In genomic region chr10:26372940-26373931, GRCm38 (mm10) we compare ENCODE assay signal across 8 mouse cellular contexts. TPM values are rescaled to one million over a fixed set of nuclear protein-coding genes. Genes with fewer than 3 reads are reported as not detected.
DNase-seq lines count a peak whose midpoint lies in the region; ATAC-seq and TF ChIP-seq lines count a peak whose summit lies in the region.

No protein-coding gene starts in this region.

- TF ChIP-seq RAD21 in MEL (IDR thresholded peaks at IDR 0.05; ENCODE audit: low read depth, low read length): peak; percentile 61

- H3K4me2 ChIP-seq in lung, embryonic 14.5 days: peak overlapping the region; percentile 85

- peak overlapping the region; percentile 45 for H3K27ac ChIP-seq in MEL (ENCODE audit: control insufficient read depth, low read depth, low read length)
- H3K27ac ChIP-seq in cerebellum, adult 2 months (ENCODE audit: insufficient read depth, low read length): no peak overlapping the region
- H3K27ac ChIP-seq in lung, embryonic 14.5 days (ENCODE audit: low read depth): peak overlapping the region; percentile 97

- H3K4me3 ChIP-seq in MEL (ENCODE audit: control insufficient read depth in 1 of 2, insufficient read depth in 1 of 2, low read depth in 2 of 2, low read length in 2 of 2): peak overlapping the region; percentile 35 to 89
- H3K4me3 ChIP-seq in cerebellum, adult 2 months (replicated peaks; ENCODE audit: insufficient read depth, low read depth, low read length): peak overlapping the region; percentile 71
- peak overlapping the region; percentile 75 for H3K4me3 ChIP-seq in lung, embryonic 14.5 days (ENCODE audit: low read depth, low read length)

- no peak for TF ChIP-seq POLR2A in MEL (IDR thresholded peaks at IDR 0.05; ENCODE audit: control insufficient read depth in 1 of 2, insufficient read depth in 1 of 2, low read depth in 1 of 2, low read length in 2 of 2, poor library complexity in 1 of 2)
- TF ChIP-seq POLR2A in cerebellum, adult 2 months (IDR thresholded peaks at IDR 0.05; ENCODE audit: borderline replicate concordance, insufficient read depth, low read length): no peak

- peak; percentile 24 to 61 (median 31); a peak in 4 of 6 replicates for TF ChIP-seq CTCF in MEL (IDR thresholded peaks at IDR 0.05 in 2 of 3, conservative IDR thresholded peaks at IDR 0.05 in 1 of 3; ENCODE audit: control insufficient read depth in 1 of 3, insufficient read depth in 1 of 3, low read depth in 2 of 3, low read length in 3 of 3, poor library complexity in 1 of 3, severe bottlenecking in 1 of 3)
- TF ChIP-seq CTCF in cerebellum, adult 2 months (IDR thresholded peaks at IDR 0.05; ENCODE audit: borderline replicate concordance, insufficient read depth, low read depth, low read length): peak; percentile 58; the same call in 1 of the 2 replicates
- TF ChIP-seq CTCF in lung, embryonic 14.5 days (IDR thresholded peaks at IDR 0.05; ENCODE audit: low read depth): peak; percentile 77

- peak overlapping the region; percentile 80 for H3K9ac ChIP-seq in MEL (ENCODE audit: control insufficient read depth, low read depth, low read length, poor library complexity, severe bottlenecking)
- peak overlapping the region; percentile 93 for H3K9ac ChIP-seq in lung, embryonic 14.5 days

- H3K36me3 ChIP-seq in MEL (ENCODE audit: control insufficient read depth in 1 of 2, insufficient read depth in 2 of 2, low read length in 2 of 2): no peaks in the 10 kb centered on the region
- H3K36me3 ChIP-seq in lung, embryonic 14.5 days (ENCODE audit: insufficient read depth): 0 out of 2 replicates have a peak, but pooled peaks cover 3% of the 10 kb centered on the region

- DNase-seq in MEL (ENCODE audit: low read depth, low spot score): peak; percentile 82
- peak; percentile 70 to 73 for DNase-seq in cerebellum, adult 2 months
- peak; percentile 71 to 76 for DNase-seq in layer of hippocampus, adult 8-10 months (ENCODE audit: low spot score in 2 of 2)
- DNase-seq in lung, embryonic 14.5 days: peak; percentile 97
- peak; percentile 67 for DNase-seq in testis, postnatal 14 days (ENCODE audit: low spot score)

- peaks cover 7% of the 10 kb centered on the region; the same call in 1 of the 2 replicates for H3K79me2 ChIP-seq in MEL (ENCODE audit: control insufficient read depth, insufficient read depth, low read length, poor library complexity)

- under 1% methylated on average over 51 of the region's 51 CpGs for WGBS in cerebellum, adult 2 months
- WGBS in lung, embryonic 14.5 days: under 1% methylated on average over 51 of the region's 51 CpGs

- no peaks in the 10 kb centered on the region for H3K4me1 ChIP-seq in MEL (ENCODE audit: control insufficient read depth in 1 of 2, insufficient read depth in 2 of 2, low read length in 2 of 2)
- H3K4me1 ChIP-seq in cerebellum, adult 2 months (ENCODE audit: control insufficient read depth, insufficient read depth, low read length): no peaks in the 10 kb centered on the region
- no peaks in the 10 kb centered on the region for H3K4me1 ChIP-seq in lung, embryonic 14.5 days (ENCODE audit: insufficient read depth)

- H3K27me3 ChIP-seq in MEL (ENCODE audit: control insufficient read depth in 1 of 2, insufficient read depth in 2 of 2, low read length in 2 of 2): no peaks in the 10 kb centered on the region
- H3K27me3 ChIP-seq in cerebellum, adult 2 months (ENCODE audit: control insufficient read depth, insufficient read depth, low read length): no peaks in the 10 kb centered on the region
- no peaks in the 10 kb centered on the region for H3K27me3 ChIP-seq in lung, embryonic 14.5 days (ENCODE audit: insufficient read depth, low read length)

- H3K9me3 ChIP-seq in MEL (replicated peaks; ENCODE audit: insufficient read depth, low read length): no peaks in the 10 kb centered on the region
- no peaks in the 10 kb centered on the region for H3K9me3 ChIP-seq in lung, embryonic 14.5 days (ENCODE audit: low read depth, low read length)

- no peak for TF ChIP-seq EP300 in MEL (IDR thresholded peaks at IDR 0.05; ENCODE audit: low read depth in 1 of 2, low read length in 2 of 2)

- ATAC-seq in frontal cortex, adult (ENCODE audit: low TSS enrichment): peak; percentile 66
- ATAC-seq in hematopoietic stem cell, adult 5-6 weeks (replicated peaks in 1 of 2; ENCODE audit: insufficient read depth in 1 of 2, low FRiP score in 2 of 2, low TSS enrichment in 1 of 2, low read depth in 1 of 2, poor library complexity in 2 of 2, severe bottlenecking in 2 of 2): peak; percentile 55 to 68; a peak in 3 of 4 replicates
- ATAC-seq in lung, embryonic 14.5 days (ENCODE audit: insufficient read depth): peak; percentile 32; the same call in 1 of the 2 replicates
- ATAC-seq in neutrophil, adult 5-6 weeks (ENCODE audit: extremely low read depth, insufficient number of reproducible peaks, low FRiP score, poor library complexity, severe bottlenecking): peak; percentile 77

TF ChIP-seq in MEL, 35 proteins besides CTCF, POLR2A, EP300 and RAD21:
- TF ChIP-seq UBTF (IDR thresholded peaks at IDR 0.05; ENCODE audit: borderline replicate concordance, insufficient read depth, low read depth, low read length) (no peak), ZC3H11A (IDR thresholded peaks at IDR 0.05; ENCODE audit: low read depth, low read length) (0 out of 2 replicates have a peak, but pooled peaks have one; percentile 10), SMC3 (IDR thresholded peaks at IDR 0.05; ENCODE audit: low read depth, low read length) (peak; percentile 45; the same call in 1 of the 2 replicates)

RNA-seq across cellular contexts. Expression of gene L3mbtl3, which starts 2.5 kb away (rescaled TPM):
- 1.8 and 2.2 TPM in 2 replicates for total RNA-seq in MEL (2012; rRNA removed)
- polyA plus RNA-seq in MEL (2012; ENCODE audit: insufficient read depth in 1 of 2, insufficient read length in 2 of 2, low read depth in 1 of 2, low replicate concordance in 2 of 2, missing spikeins in 1 of 2): 1 to 10 TPM in 1 of 2 experiments, not detected in 1; 3.5 TPM
- polyA plus RNA-seq in cerebellum, adult 2 months (2012; rRNA removed): 7.3 and 8.3 TPM in 2 replicates
- 28.3 and 37.7 TPM in 2 replicates for total RNA-seq in hematopoietic stem cell, adult 5-6 weeks (2017)
- total RNA-seq in layer of hippocampus, adult 8-10 months (2022): 10 to 100 TPM; 14.1 to 27.4 (median 18.3) TPM
- polyA plus RNA-seq in lung, embryonic 14.5 days (2014; fragmentation: Nextera tagmentation; extraction: Ambion mirVana): 18.2 and 19.7 TPM in 2 replicates
- 46.1 and 46.4 TPM in 2 replicates for total RNA-seq in neutrophil, adult 5-6 weeks (2017)
